Mouse (Mus musculus) CH12.LX (cell line): ENCODE measurements around the gene Kalrn.

Experiments
- E2F4 ChIP-seq: IDR thresholded peaks from 2 replicates; pipeline ENCODE4 v1.6.1; 2011; ENCODE audit warnings: low read depth, low read length, improper control_type of control experiment; ENCODE audit not compliant: insufficient replicate concordance
- ELF1 ChIP-seq: IDR thresholded peaks from 2 replicates; pipeline ENCODE4 v1.6.1; 2014; ENCODE audit warnings: low read depth, mild to moderate bottlenecking, inconsistent platforms, low read length, improper control_type of control experiment
- EP300 ChIP-seq: IDR thresholded peaks from 2 replicates; pipeline ENCODE4 v1.6.1; 2011; ENCODE audit warnings: low read length, improper control_type of control experiment
- HCFC1 ChIP-seq: IDR thresholded peaks from 2 replicates; pipeline ENCODE4 v1.6.1; 2012; ENCODE audit warnings: low read depth, mild to moderate bottlenecking, inconsistent platforms, low read length, improper control_type of control experiment
- MXI1 ChIP-seq: IDR thresholded peaks from 2 replicates; pipeline ENCODE4 v1.6.1; 2011; ENCODE audit warnings: mild to moderate bottlenecking, low read depth, low read length, improper control_type of control experiment
- POLR2A ChIP-seq: IDR thresholded peaks from 2 replicates; pipeline ENCODE4 v1.6.1; 2011; ENCODE audit warnings: low read depth, mild to moderate bottlenecking, improper control_type of control experiment, low read length
- POLR2AphosphoS2 ChIP-seq: IDR thresholded peaks from 2 replicates; pipeline ENCODE4 v1.6.1; 2011; ENCODE audit warnings: low read depth, low read length, improper control_type of control experiment
- RAD21 ChIP-seq: IDR thresholded peaks from 2 replicates; pipeline ENCODE4 v1.6.1; 2011; ENCODE audit warnings: low read depth, mild to moderate bottlenecking, low read length, improper control_type of control experiment, moderate library complexity
- SMC3 ChIP-seq: IDR thresholded peaks from 2 replicates; pipeline ENCODE4 v1.6.1; 2011; ENCODE audit warnings: low read depth, low read length, improper control_type of control experiment
- USF1 ChIP-seq: IDR thresholded peaks from 2 replicates; pipeline ENCODE4 v1.6.1; 2014; ENCODE audit warnings: low read depth, mild to moderate bottlenecking, inconsistent platforms, low read length, improper control_type of control experiment
- ZNF384 ChIP-seq: IDR thresholded peaks from 2 replicates; pipeline ENCODE4 v1.6.1; 2012; ENCODE audit warnings: low read depth, low read length, improper control_type of control experiment, inconsistent platforms

- TF ChIP-seq USF1 (no peak), SMC3 (no peak), POLR2A (no peak), POLR2AphosphoS2 (no peak), HCFC1 (no peak), RAD21 (no peak), E2F4 (no peak), ZNF384 (no peak), MXI1 (no peak), ELF1 (no peak), EP300 (no peak)
These were observed 12.9 kb downstream of the Kalrn start for GRCm38 (mm10) chr16:34560411-34560810.
